Mouse (Mus musculus) G1E (cell line): ENCODE results near the gene Pde4d. TPM values are rescaled to one million over a fixed set of nuclear protein-coding genes. Genes with fewer than 3 reads are reported as not detected.

ENCODE experiments used
- ATAC-seq: 2 replicates; pipeline ENCODE4 v1.8.0; 2016; ENCODE audit warnings: mild to moderate bottlenecking; ENCODE audit not compliant: insufficient number of reproducible peaks, poor library complexity, low FRiP score, severe bottlenecking; ENCODE audit errors: extremely low read depth
- DNase-seq: peaks from one replicate; pipeline ENCODE4 v3.0.0; 2012; ENCODE audit warnings: low spot score
- H3K27me3 ChIP-seq: 2 replicates; pipeline ENCODE4 v1.6.1; 2012; ENCODE audit warnings: mild to moderate bottlenecking, low read length, inconsistent platforms; ENCODE audit not compliant: insufficient read depth
- H3K36me3 ChIP-seq: replicated peaks from 2 replicates; pipeline ENCODE3; 2012; ENCODE audit warnings: mild to moderate bottlenecking, inconsistent platforms
- H3K4me1 ChIP-seq: 2 replicates; pipeline ENCODE4 v1.6.1; 2012; ENCODE audit warnings: low read depth, low read length, inconsistent platforms, mixed read lengths; ENCODE audit not compliant: insufficient read depth
- H3K4me3 ChIP-seq: 2 replicates; pipeline ENCODE4 v1.5.1; 2012; ENCODE audit warnings: low read depth, mild to moderate bottlenecking, inconsistent platforms, low read length, moderate library complexity, mixed read lengths
- H3K9me3 ChIP-seq: replicated peaks from 2 replicates; pipeline ENCODE4 v1.6.1; 2012; ENCODE audit warnings: inconsistent platforms
- CTCF ChIP-seq: IDR thresholded peaks from 2 replicates; pipeline ENCODE4 v1.5.1; 2012; ENCODE audit warnings: low read depth, low read length, inconsistent platforms, mixed read lengths
- GATA1 ChIP-seq: IDR thresholded peaks from 2 replicates; pipeline ENCODE4 v1.6.1; 2012; ENCODE audit warnings: borderline replicate concordance, low read length, inconsistent platforms, mixed read lengths
- GATA2 ChIP-seq: IDR thresholded peaks from 2 replicates; pipeline ENCODE4 v1.6.1; 2012; ENCODE audit warnings: low read depth, low read length, inconsistent platforms, borderline replicate concordance
- POLR2AphosphoS5 ChIP-seq: IDR thresholded peaks from 2 replicates; pipeline ENCODE4 v1.6.1; 2012; ENCODE audit warnings: low read depth, low read length, inconsistent platforms; ENCODE audit not compliant: insufficient replicate concordance
- TAL1 ChIP-seq: conservative IDR thresholded peaks from 2 replicates; pipeline ENCODE4 v1.6.1; 2012; ENCODE audit warnings: low read depth, low read length, inconsistent platforms, mixed read lengths
- polyA plus RNA-seq: library from polyadenylated mRNA; stranded (reverse); fragments of >175 nt; gene quantifications from 2 replicates; pipeline ENCODE4 v1.2.3, GENCODE M21; 2012
- total RNA-seq, 2 experiments: library from RNA; stranded (forward) in 1 of 2; stranded (reverse) in 1 of 2; fragments of 200-1000 nt in 1 of 2; fragments of >200 nt in 1 of 2; fragmentation: Nextera tagmentation in 1 of 2; gene quantifications; 2 replicates each; pipeline ENCODE4 v1.2.3; 2014 to 2017

The Pde4d gene
- total and polyA plus RNA-seq, 3 experiments: 8.2 to 124 (median 22.6) TPM

GRCm38 (mm10) chr13:109729612-109730011 lies 1279.9 kb downstream of the Pde4d start:
- Histone ChIP-seq H3K4me3 (no peak overlapping the region), H3K27me3 (no peaks in the 10 kb centered on the region), H3K4me1 (peaks cover 6% of the 10 kb centered on the region), H3K9me3 (no peaks in the 10 kb centered on the region), H3K36me3 (peaks cover 62% of the 10 kb centered on the region)
- ATAC-seq: no peak
- DNase-seq: no peak
- TF ChIP-seq CTCF (no peak), POLR2AphosphoS5 (no peak), GATA1 (no peak), GATA2 (no peak), TAL1 (no peak)

GRCm38 (mm10) chr13:109732655-109733376 lies 1283.1 kb downstream of the Pde4d start:
- TF ChIP-seq CTCF (no peak), GATA1 (no peak)
- H3K9me3 ChIP-seq: no peaks in the 10 kb centered on the region
- DNase-seq (no peak), ATAC-seq (no peak)
- H3K27me3 ChIP-seq: no peaks in the 10 kb centered on the region
- H3K36me3 ChIP-seq: peaks cover 52% of the 10 kb centered on the region
- H3K4me1 ChIP-seq: peaks cover 8% of the 10 kb centered on the region; the same call in 1 of the 2 replicates
- H3K4me3 ChIP-seq: no peak overlapping the region

DNA sequence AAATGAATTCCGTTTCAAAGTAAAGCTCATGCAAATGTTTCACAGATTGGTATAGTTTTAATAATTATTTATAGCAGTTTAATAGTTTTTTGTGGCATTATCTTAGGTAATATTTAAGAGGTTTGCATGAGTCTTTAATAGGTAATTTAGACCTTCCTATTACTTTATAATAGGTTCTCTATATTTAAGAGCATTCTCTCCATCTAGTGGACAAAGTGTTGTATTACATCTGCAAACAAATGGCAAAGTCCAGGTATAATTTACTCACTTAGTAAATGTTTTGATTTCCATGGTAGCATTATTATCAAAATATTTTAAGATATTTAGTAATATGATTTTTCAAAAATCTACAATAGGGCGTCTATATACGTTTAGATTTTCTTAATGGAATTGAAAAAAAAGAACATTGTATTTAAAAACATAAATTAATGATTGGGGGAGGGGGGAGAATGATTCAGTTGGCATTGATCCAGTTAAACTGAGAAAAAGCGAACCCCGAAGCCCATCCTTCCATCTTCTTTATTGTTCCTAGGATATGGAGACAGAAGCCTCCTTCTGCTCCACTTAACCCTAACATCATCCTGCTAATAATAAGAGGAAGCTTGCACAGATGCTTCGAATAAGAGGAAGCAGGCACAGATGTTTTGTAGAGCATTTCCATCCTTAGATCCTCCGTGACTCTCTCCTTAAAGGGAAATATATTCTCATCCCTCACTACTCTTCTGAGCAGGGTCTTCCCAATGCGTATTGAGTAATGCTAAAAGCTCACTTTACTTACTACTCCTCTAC lies 1286.7 kb downstream of the Pde4d start:
- H3K27me3 ChIP-seq: no peaks in the 10 kb centered on the region
- H3K9me3 ChIP-seq: no peaks in the 10 kb centered on the region
- H3K4me1 ChIP-seq: peaks cover 8% of the 10 kb centered on the region; the same call in 1 of the 2 replicates
- TF ChIP-seq CTCF (peak; percentile 27; the same call in 1 of the 2 replicates), GATA1 (no peak)
- H3K36me3 ChIP-seq: peaks cover 61% of the 10 kb centered on the region
- DNase-seq (no peak), ATAC-seq (no peak)
- H3K4me3 ChIP-seq: no peak overlapping the region

- DNase-seq: no peak
- TF ChIP-seq GATA2 (no peak), TAL1 (no peak), GATA1 (no peak), POLR2AphosphoS5 (no peak), CTCF (no peak)
- H3K9me3 ChIP-seq: no peaks in the 10 kb centered on the region
- H3K4me3 ChIP-seq: no peak overlapping the region
- no peaks in the 10 kb centered on the region for H3K27me3 ChIP-seq
- no peaks in the 10 kb centered on the region for H3K4me1 ChIP-seq
- no peak for ATAC-seq
- peaks cover 85% of the 10 kb centered on the region for H3K36me3 ChIP-seq
Measured at GRCm38 (mm10) chr13:109746492-109746891, 1296.7 kb downstream of the Pde4d start.

- no peak for ATAC-seq
Measured at GRCm38 (mm10) chr13:109752236-109752863, 1302.6 kb downstream of the Pde4d start.

DNA sequence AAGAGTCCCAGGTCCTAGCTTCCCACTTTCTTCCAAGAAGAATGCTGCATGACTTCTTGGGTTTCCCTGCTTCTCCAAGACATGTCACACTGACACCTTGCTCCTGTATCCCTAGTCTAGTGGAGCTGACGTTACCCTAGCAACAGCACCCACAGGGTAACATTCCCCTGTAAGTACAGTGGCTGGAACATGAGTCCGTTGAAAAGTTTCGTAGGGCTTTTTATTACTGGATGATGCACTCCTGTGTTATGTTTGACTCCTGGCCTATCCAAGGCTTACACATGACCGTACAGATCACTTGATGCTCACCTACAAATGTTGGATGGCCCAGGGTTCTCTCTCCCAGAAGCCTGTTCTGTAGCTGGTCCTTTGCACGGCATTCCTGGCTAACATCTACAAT lies 1307.1 kb downstream of the Pde4d start:
- H3K27me3 ChIP-seq: no peaks in the 10 kb centered on the region
- DNase-seq (no peak), ATAC-seq (no peak)
- TF ChIP-seq POLR2AphosphoS5: no peak
- no peak for TF ChIP-seq GATA1
- no peak for TF ChIP-seq TAL1
- TF ChIP-seq GATA2: no peak
- no peak for TF ChIP-seq CTCF
- no peaks in the 10 kb centered on the region for H3K4me1 ChIP-seq
- no peaks in the 10 kb centered on the region for H3K9me3 ChIP-seq
- H3K36me3 ChIP-seq: peaks cover 74% of the 10 kb centered on the region
- no peak overlapping the region for H3K4me3 ChIP-seq

More at GRCm38 (mm10) chr13:109752236-109752863, 1302.6 kb downstream of the Pde4d start:
- no peaks in the 10 kb centered on the region for H3K9me3 ChIP-seq
- TF ChIP-seq GATA1 (no peak), TAL1 (no peak), CTCF (no peak), POLR2AphosphoS5 (no peak), GATA2 (no peak)
- H3K36me3 ChIP-seq: peaks cover 83% of the 10 kb centered on the region
- no peak overlapping the region for H3K4me3 ChIP-seq
- H3K27me3 ChIP-seq: no peaks in the 10 kb centered on the region
- DNase-seq: no peak
- no peaks in the 10 kb centered on the region for H3K4me1 ChIP-seq
